Mouse (Mus musculus) layer of hippocampus, adult 9-11 months (tissue): ENCODE results near the gene Olfr1392.
A peak's percentile ranks its signal among the peaks of the same experiment; 100 is the strongest.
"Not testable (repeated sequence)": the region's sequence is repeated elsewhere in the genome, so short reads cannot be mapped to it uniquely, and the experiment has no call there.

Experiments used
- DNase-seq: peaks from one replicate; pipeline ENCODE4 v3.0.0; 2022

The Olfr1392 gene

GRCm38 (mm10) chr11:49284982-49285381, at the start of gene Olfr1392:
Gene Olfr1392 (plus strand): TSS chr11:49285282.
- DNase-seq = not testable (repeated sequence)

GRCm38 (mm10) chr11:49235459-49236207, 49.4 kb upstream of the Olfr1392 start:
- DNase-seq = no peak

GRCm38 (mm10) chr11:49236891-49237290, 48.2 kb upstream of the Olfr1392 start:
- no peak for DNase-seq

GRCm38 (mm10) chr11:49237532-49237931, 47.5 kb upstream of the Olfr1392 start:
- DNase-seq = no peak

- no peak for DNase-seq
Measured at GRCm38 (mm10) chr11:49240310-49240709, 44.8 kb upstream of the Olfr1392 start.

- DNase-seq = no peak
Measured at GRCm38 (mm10) chr11:49240874-49241273, 44.2 kb upstream of the Olfr1392 start.

GRCm38 (mm10) chr11:49241471-49241870, 43.6 kb upstream of the Olfr1392 start:
- DNase-seq = no peak

GRCm38 (mm10) chr11:49242944-49243626, 42.0 kb upstream of the Olfr1392 start:
- no peak for DNase-seq

GRCm38 (mm10) chr11:49243727-49244594, 41.1 kb upstream of the Olfr1392 start, which contains the start of gene Mgat1:
Gene Mgat1 (plus strand): TSS chr11:49244191.
- peak; percentile 95 for DNase-seq

- DNase-seq = no peak
Measured at GRCm38 (mm10) chr11:49244595-49244930, 40.5 kb upstream of the Olfr1392 start.

- DNase-seq = no peak
Measured at GRCm38 (mm10) chr11:49245176-49245575, 39.9 kb upstream of the Olfr1392 start.

GRCm38 (mm10) chr11:49245634-49246415, 39.3 kb upstream of the Olfr1392 start:
- no peak for DNase-seq

- no peak for DNase-seq
Measured at GRCm38 (mm10) chr11:49246523-49246922, 38.6 kb upstream of the Olfr1392 start.

- no peak for DNase-seq
Measured at GRCm38 (mm10) chr11:49247255-49247654, 37.8 kb upstream of the Olfr1392 start.

GRCm38 (mm10) chr11:49248226-49248973, 36.7 kb upstream of the Olfr1392 start:
- peak; percentile 65 for DNase-seq

- DNase-seq = no peak
Measured at GRCm38 (mm10) chr11:49248974-49249700, 35.9 kb upstream of the Olfr1392 start.

GRCm38 (mm10) chr11:49249811-49250421, 35.2 kb upstream of the Olfr1392 start:
- no peak for DNase-seq

GRCm38 (mm10) chr11:49250422-49251379, 34.4 kb upstream of the Olfr1392 start:
- peak; percentile 82 for DNase-seq

- no peak for DNase-seq
Measured at GRCm38 (mm10) chr11:49251380-49251761, 33.7 kb upstream of the Olfr1392 start.
